Mouse (Mus musculus) midbrain, embryonic 11.5 days (tissue): Measurements from ENCODE around the gene Stt3b. TPM values are rescaled to one million over a fixed set of nuclear protein-coding genes. Genes with fewer than 3 reads are reported as not detected.

Experiments used
- ATAC-seq: fragments of 200-750 bp; cut with Nextera tagmentation; 2 replicates; pipeline ENCODE4 v1.8.0; 2017; ENCODE audit warnings: moderate TSS enrichment, moderate library complexity; ENCODE audit not compliant: low FRiP score
- DNase-seq: peaks from one replicate; pipeline ENCODE4 v3.0.0; 2015; ENCODE audit warnings: low spot score; ENCODE audit errors: missing footprints
- H3K27ac ChIP-seq: fragments of 300-500 bp; sonication (generic); 2 replicates; pipeline ENCODE4 v1.5.1; 2014; ENCODE audit warnings: low read depth, low read length
- H3K27me3 ChIP-seq: fragments of 300-500 bp; sonication (generic); 2 replicates; pipeline ENCODE4 v1.6.1; 2014; ENCODE audit warnings: mild to moderate bottlenecking, low read length, moderate library complexity, mixed read lengths; ENCODE audit not compliant: control insufficient read depth, insufficient read depth
- H3K36me3 ChIP-seq: fragments of 300-500 bp; sonication (generic); 2 replicates; pipeline ENCODE4 v1.6.1; 2014; ENCODE audit warnings: mild to moderate bottlenecking, low read length, moderate library complexity, mixed read lengths; ENCODE audit not compliant: control insufficient read depth, insufficient read depth
- H3K4me1 ChIP-seq: fragments of 300-500 bp; sonication (generic); 2 replicates; pipeline ENCODE4 v1.6.1; 2014; ENCODE audit warnings: low read length; ENCODE audit not compliant: control insufficient read depth, insufficient read depth
- H3K4me2 ChIP-seq: fragments of 300-500 bp; sonication (generic); 2 replicates; pipeline ENCODE4 v1.6.1; 2014; ENCODE audit warnings: mild to moderate bottlenecking, moderate library complexity
- H3K4me3 ChIP-seq: fragments of 300-500 bp; sonication (generic); 2 replicates; pipeline ENCODE4 v1.5.1; 2014; ENCODE audit warnings: low read depth, low read length
- H3K9ac ChIP-seq: fragments of 300-500 bp; sonication (generic); 2 replicates; pipeline ENCODE4 v1.6.1; 2014; ENCODE audit warnings: low read length
- H3K9me3 ChIP-seq: fragments of 300-500 bp; sonication (generic); 2 replicates; pipeline ENCODE4 v1.6.1; 2016; ENCODE audit warnings: low read length; ENCODE audit not compliant: control insufficient read depth
- WGBS: fragments of 180-500 bp; shearing (Covaris S2); extraction: QIAGEN DNeasy Blood & Tissue Kit; methylation state at CpG from one replicate; pipeline ENCODE4 v1.1.7; 2014; 5-methylcytosine and 5-hydroxymethylcytosine counted together
- polyA plus RNA-seq: library from polyadenylated mRNA; unstranded; fragments of >200 nt; fragmentation: Nextera tagmentation; extraction: Ambion mirVana; gene quantifications from 2 replicates; pipeline ENCODE4 v1.2.1, GENCODE M21; 2014

Gene Stt3b
- polyA plus RNA-seq, 1 experiment from 2014 or later, result 107 TPM

DNA sequence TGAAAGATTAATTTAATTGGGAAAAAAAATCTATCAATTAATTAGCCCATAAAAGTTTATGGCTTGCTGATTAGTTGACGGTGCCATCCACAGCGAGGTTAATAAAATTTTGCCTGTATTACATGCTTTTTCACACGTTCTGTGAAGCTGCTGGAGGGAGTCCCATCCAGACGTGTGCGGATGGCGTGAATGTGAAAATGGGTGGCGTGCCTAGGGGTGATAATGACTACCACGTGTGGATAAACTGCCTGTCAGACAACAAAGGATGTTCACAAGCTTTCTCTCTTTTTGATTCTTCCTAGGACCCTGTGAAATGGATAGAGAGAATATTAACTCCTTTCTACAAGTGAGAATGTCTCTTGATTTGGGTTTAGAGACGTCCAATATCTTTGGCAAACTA lies 31.4 kb upstream of the Stt3b start:
- no peaks in the 10 kb centered on the region for H3K9me3 ChIP-seq
- no peak for DNase-seq

DNA sequence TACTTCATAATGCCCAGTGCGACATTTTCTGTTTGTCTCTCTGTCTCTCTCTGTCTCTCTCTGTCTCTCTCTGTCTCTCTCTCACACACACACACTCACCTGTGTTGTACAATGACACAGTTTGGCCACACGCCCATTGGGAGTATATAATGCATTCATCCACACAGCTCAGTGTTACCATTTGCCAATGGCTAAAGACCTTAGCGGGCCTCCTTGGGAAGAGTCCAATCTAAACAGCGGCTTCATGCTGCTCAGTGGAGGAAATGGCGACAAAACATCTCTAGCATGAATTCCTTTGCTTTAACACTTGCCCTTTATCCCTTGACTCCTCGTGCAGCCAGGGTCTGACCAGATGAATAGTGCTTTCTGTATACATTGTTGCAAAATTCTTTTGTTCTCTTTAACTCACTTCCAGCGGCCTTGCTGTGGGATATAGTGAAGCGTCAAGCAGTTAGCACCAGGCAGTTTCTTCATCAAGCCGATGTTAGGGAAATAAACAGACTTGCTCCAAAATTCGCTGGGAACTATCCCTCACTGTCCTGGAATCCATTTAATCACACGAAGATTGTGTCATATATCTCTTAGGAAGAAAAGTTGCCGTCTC lies 30.1 kb upstream of the Stt3b start:
- WGBS, result 55% methylated on average over 12 of the region's 12 CpGs
- DNase-seq, result peak; percentile 84
- no peak for ATAC-seq

More for the DNA sequence above, 31.4 kb upstream of the Stt3b start:
- Histone ChIP-seq H3K36me3 (no peaks in the 10 kb centered on the region), H3K4me3 (no peak overlapping the region), H3K27ac (no peak overlapping the region), H3K4me2 (no peak overlapping the region), H3K9ac (no peak overlapping the region), H3K27me3 (no peaks in the 10 kb centered on the region), H3K4me1 (peaks cover 3% of the 10 kb centered on the region; the same call in 1 of the 2 replicates)
- 84% methylated on average over 9 of the region's 9 CpGs for WGBS
- ATAC-seq, result no peak

DNA sequence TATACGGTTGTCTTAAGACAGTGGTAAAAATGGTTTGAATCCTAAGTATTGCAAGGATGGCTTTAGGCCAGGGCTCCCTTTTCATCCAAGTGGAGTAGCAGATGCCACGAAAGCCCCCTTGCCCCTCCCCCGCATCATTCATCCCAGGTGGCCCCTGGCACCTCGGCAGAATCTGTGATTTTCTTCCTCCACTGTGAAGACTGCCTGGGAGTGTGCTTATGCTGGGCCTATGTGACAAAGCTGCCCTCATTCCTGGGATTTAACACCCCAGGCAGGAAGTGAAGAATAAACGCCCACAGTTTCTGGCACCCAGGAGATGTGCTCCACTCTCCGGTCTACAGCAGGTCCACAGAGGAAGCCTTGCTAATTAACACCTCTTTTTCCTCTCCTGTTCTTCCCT lies 28.6 kb upstream of the Stt3b start:
- no peak overlapping the region for H3K9ac ChIP-seq
- no peaks in the 10 kb centered on the region for H3K36me3 ChIP-seq
- no peak overlapping the region for H3K4me2 ChIP-seq
- H3K4me1 ChIP-seq, result peaks cover 3% of the 10 kb centered on the region; the same call in 1 of the 2 replicates
- no peak for ATAC-seq
- WGBS, result 63% methylated on average over 6 of the region's 6 CpGs
- no peaks in the 10 kb centered on the region for H3K9me3 ChIP-seq
- no peak for DNase-seq
- H3K4me3 ChIP-seq, result no peak overlapping the region
- H3K27ac ChIP-seq, result no peak overlapping the region
- no peaks in the 10 kb centered on the region for H3K27me3 ChIP-seq

More for the DNA sequence above, 30.1 kb upstream of the Stt3b start:
- no peaks in the 10 kb centered on the region for H3K9me3 ChIP-seq
- H3K4me1 ChIP-seq, result peaks cover 3% of the 10 kb centered on the region; the same call in 1 of the 2 replicates
- H3K36me3 ChIP-seq, result no peaks in the 10 kb centered on the region
- no peaks in the 10 kb centered on the region for H3K27me3 ChIP-seq
- no peak overlapping the region for H3K9ac ChIP-seq
- H3K27ac ChIP-seq, result no peak overlapping the region
- H3K4me2 ChIP-seq, result no peak overlapping the region
- H3K4me3 ChIP-seq, result no peak overlapping the region

DNA sequence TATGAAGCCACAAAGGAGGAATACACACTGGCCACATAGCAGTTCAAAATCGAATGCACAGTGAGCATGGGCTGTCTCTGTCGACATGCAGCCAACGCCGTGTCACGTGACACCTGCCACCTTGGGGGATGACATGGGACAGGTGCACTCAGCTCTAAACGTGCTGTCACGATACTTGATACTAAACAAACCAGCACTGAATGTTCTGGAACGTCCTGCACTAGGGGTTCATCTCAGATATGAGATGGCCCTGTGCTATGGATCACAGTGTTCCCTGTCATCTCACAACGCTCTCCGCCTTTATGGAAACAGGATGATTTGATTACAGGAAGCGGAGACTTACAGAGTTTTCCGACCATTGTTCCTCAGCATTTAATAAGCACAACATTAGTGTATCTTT lies 22.8 kb upstream of the Stt3b start:
- no peak for DNase-seq
- H3K9me3 ChIP-seq, result no peaks in the 10 kb centered on the region
- 88% methylated on average over 12 of the region's 12 CpGs for WGBS
- H3K4me2 ChIP-seq, result no peak overlapping the region
- H3K27ac ChIP-seq, result no peak overlapping the region
- H3K36me3 ChIP-seq, result no peaks in the 10 kb centered on the region
- no peaks in the 10 kb centered on the region for H3K27me3 ChIP-seq
- no peak overlapping the region for H3K9ac ChIP-seq
- H3K4me1 ChIP-seq, result no peaks in the 10 kb centered on the region
- H3K4me3 ChIP-seq, result no peak overlapping the region
- no peak for ATAC-seq

DNA sequence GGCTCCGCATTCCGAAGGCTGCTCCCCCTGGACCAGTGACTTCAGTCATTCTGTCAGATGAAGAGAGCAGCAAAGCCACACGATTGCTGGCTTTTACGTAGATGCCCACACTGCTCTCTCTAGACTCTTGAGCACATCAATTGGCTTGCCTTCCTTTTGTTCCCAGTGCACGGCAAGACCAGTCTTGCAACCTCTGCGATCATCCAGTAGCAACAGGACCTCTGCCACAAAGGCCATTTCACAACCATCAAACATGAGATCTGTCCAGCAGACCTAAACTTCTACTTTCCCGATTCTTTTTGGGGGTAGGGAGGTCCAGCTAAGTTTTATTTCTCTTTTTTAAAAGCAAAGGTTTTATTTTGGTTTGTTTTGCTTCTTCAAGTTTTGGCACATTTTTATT lies 22.1 kb upstream of the Stt3b start:
- 87% methylated on average over 7 of the region's 7 CpGs for WGBS
- H3K27ac ChIP-seq, result no peak overlapping the region
- H3K27me3 ChIP-seq, result no peaks in the 10 kb centered on the region
- H3K4me1 ChIP-seq, result no peaks in the 10 kb centered on the region
- no peaks in the 10 kb centered on the region for H3K36me3 ChIP-seq
- H3K4me2 ChIP-seq, result no peak overlapping the region
- no peak overlapping the region for H3K4me3 ChIP-seq
- no peak for DNase-seq
- H3K9ac ChIP-seq, result no peak overlapping the region
- no peaks in the 10 kb centered on the region for H3K9me3 ChIP-seq
- ATAC-seq, result no peak

DNA sequence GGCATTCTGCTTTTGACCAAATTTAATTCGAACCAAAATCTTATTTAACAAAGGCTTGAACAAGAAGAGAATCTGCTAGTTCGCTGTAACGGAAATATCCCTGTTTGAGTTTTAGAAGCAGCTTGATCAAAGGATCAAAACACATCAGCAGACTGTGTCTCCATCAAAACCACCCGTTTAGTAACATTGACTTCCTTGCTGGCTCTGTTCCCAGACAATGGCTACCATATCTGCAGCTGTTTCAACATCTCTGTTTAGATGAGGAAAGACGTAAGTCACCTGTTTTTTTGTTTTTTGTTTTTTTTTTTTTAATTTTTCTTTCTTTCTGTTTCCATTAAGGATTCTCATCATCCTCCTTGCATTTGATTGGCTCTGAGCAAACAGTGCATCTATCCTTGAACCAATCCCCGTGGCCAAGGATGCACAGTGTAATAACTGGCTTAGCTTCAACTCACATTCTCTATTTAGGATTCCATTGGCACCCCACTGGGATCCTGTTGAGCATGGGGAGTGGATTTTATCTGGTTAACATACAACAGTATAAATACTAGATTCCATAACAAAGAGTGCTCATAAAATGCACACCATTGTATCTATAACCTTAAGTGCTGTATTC lies 20.7 kb upstream of the Stt3b start:
- Histone ChIP-seq H3K36me3 (no peaks in the 10 kb centered on the region), H3K4me2 (no peak overlapping the region), H3K9ac (no peak overlapping the region), H3K27me3 (no peaks in the 10 kb centered on the region), H3K4me1 (no peaks in the 10 kb centered on the region; the same call in 1 of the 2 replicates), H3K27ac (no peak overlapping the region), H3K4me3 (no peak overlapping the region), H3K9me3 (no peaks in the 10 kb centered on the region)
- no peak for ATAC-seq
- WGBS, result 79% methylated on average over 6 of the region's 6 CpGs
- no peak for DNase-seq

DNA sequence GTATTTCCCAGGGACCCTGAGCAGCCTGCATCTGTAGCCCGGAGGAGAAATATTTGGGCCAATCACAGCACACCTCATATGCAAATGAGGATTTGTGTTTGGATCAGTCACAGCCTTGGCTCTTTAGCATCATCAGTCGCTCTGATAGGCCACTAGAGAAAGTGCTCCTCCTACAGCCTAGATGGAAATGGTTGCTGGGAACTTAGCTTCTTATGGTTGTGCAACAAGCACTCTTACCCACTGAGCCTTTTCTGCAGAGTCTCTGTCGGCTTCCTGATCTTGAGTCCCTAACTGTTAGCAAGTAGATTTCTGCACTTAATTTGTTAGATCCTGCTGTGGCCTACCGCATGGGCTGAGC lies 16.3 kb upstream of the Stt3b start:
- Histone ChIP-seq H3K9ac (no peak overlapping the region), H3K27ac (no peak overlapping the region), H3K27me3 (no peaks in the 10 kb centered on the region), H3K4me3 (no peak overlapping the region), H3K4me2 (no peak overlapping the region), H3K36me3 (no peaks in the 10 kb centered on the region), H3K9me3 (no peaks in the 10 kb centered on the region), H3K4me1 (peaks cover 6% of the 10 kb centered on the region)
- ATAC-seq, result 0 out of 2 replicates have a peak, but pooled peaks have one; percentile 27
- 86% methylated on average over 4 of the region's 4 CpGs for WGBS
- DNase-seq, result no peak

DNA sequence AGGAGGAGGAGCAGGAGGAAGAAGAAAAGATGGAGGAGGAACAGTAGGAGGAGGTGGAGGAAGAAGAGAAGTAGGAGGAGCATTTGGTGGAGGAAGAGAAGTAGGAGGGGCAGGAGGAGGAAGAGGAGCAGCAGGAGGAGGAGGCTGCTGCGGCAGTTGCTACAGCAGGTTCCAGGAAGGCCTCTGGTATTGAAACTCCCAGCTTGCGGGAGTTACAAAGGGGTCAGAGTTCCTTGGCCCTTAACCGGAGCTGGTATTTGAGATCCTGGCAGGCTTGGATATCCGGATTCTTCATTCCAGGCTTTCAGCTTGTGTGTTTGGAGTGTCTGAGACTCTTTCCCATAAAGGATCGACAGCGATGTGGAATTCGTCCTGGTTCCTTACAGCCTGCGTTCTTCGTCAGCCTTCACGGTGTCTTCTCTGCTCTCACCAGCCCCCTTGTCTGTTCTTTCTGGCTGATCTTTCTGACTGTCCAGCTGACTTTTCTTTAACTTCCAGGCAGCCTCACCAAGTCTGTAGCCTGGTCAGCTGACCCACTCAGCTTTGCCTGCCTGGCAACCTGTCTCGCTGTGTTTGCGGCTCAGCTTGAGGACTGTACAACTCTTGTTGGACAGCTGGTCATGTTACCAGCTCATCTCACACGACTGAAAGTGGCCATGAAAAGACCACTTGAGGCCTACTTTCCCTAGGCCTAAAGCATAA lies 15.8 kb upstream of the Stt3b start:
- no peak overlapping the region for H3K9ac ChIP-seq
- no peaks in the 10 kb centered on the region for H3K36me3 ChIP-seq
- no peak overlapping the region for H3K4me3 ChIP-seq
- ATAC-seq, result no peak
- H3K4me2 ChIP-seq, result no peak overlapping the region
- peaks cover 6% of the 10 kb centered on the region for H3K4me1 ChIP-seq
- no peak overlapping the region for H3K27ac ChIP-seq
- no peaks in the 10 kb centered on the region for H3K9me3 ChIP-seq
- H3K27me3 ChIP-seq, result no peaks in the 10 kb centered on the region
- 76% methylated on average over 13 of the region's 13 CpGs for WGBS
- no peak for DNase-seq

DNA sequence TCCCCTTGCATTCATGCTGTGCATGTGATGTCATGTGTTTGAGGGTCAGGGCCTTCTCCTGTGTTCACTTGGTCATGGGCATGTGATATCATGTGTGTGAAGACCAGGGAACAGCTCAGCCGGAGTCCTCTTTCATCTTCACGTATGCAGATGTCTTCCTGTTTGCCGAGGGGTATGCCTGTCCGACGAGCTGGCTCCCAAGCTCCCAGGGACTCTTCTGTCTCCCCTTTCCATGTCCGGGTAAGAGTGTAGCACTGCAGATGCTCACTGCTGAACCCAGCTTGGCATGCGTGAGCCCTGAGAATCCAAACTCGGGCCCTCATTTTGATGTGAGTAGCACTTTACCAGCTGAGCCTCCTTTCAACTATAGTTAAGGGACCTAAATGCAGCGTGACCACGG lies 13.4 kb upstream of the Stt3b start:
- no peak overlapping the region for H3K27ac ChIP-seq
- DNase-seq (peak; percentile 87), ATAC-seq (0 out of 2 replicates have a peak, but pooled peaks have one; percentile 46)
- H3K36me3 ChIP-seq, result no peaks in the 10 kb centered on the region
- H3K4me2 ChIP-seq, result peak overlapping the region; percentile 3; the same call in 1 of the 2 replicates
- H3K9me3 ChIP-seq, result no peaks in the 10 kb centered on the region
- peaks cover 6% of the 10 kb centered on the region for H3K4me1 ChIP-seq
- no peaks in the 10 kb centered on the region for H3K27me3 ChIP-seq
- 0 out of 2 replicates have a peak overlapping the region, but pooled peaks have one; percentile 24 for H3K9ac ChIP-seq
- H3K4me3 ChIP-seq, result no peak overlapping the region
- WGBS, result 14% methylated on average over 10 of the region's 10 CpGs
